15 mouse cellular contexts compared by ENCODE assay signal in the genomic region with DNA sequence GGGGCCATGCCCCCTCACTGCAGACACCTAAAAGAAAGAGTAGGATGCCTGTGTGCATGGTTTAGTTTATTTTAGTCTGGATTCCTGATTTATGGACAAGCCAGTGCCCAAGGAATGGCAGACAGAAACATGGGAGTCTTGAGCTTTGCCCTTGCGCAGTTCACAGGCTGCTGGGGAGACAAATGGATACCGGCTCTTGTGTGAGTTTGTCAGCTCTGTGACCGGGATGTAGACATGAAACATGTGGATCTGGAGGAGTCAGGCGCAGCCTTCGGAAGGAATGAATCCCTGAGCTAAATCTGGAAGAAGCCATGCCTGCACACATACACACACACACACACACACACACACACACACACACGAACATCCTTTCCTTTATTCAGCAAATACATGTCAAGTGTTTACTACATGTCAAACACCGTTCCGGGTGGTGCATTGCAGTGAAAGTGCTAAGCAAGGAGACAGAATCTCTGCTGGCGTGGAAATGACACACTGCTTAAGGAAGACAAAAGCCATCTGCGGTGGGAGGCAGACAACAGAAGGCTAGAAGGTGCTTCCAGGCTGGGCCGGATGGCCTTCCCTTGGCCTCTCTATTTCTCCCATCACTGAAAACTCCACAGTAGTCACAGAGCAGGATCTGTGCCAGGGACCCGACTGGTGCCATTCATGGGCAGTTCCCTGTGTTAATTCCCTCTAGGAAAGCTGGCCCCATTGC.
A peak's percentile ranks its signal among the peaks of the same experiment; 100 is the strongest.
DNase-seq lines count a peak whose midpoint lies in the region; ATAC-seq and TF ChIP-seq lines count a peak whose summit lies in the region.
"Had no signal": no experiment of that assay in that cellular context is flagged by ENCODE, and none has a peak within 500 bp of the region (broad histone marks: within the 10 kb centered on the region; RNA-seq: fewer than 3 reads in every experiment).

No protein-coding gene starts in this region.

- H3K27ac ChIP-seq in hindbrain, postnatal 0 days: peak overlapping the region; percentile 32; the same call in 1 of the 2 replicates
- H3K27ac ChIP-seq in hindbrain, embryonic 12.5 days: no peak overlapping the region
- no peak overlapping the region for H3K27ac ChIP-seq in forebrain, embryonic 16.5 days (ENCODE audit: low read length)
- H3K27ac ChIP-seq: gastrocnemius, adult 2 months; heart, adult 2 months; limb, embryonic 10.5 days; liver, embryonic 13.5 days; midbrain, embryonic 12.5 days had no signal

- peak; percentile 13 to 51 for DNase-seq in cerebellum, postnatal 25 days
- DNase-seq in cerebellum, adult 9-11 months: no peak
- DNase-seq in hindbrain, postnatal 0 days (ENCODE audit: low spot score): peak; percentile 61
- DNase-seq in layer of hippocampus, postnatal 10 days (ENCODE audit: low spot score in 2 of 2): peak; percentile 34 to 49
- no peak for DNase-seq in layer of hippocampus, postnatal 14 days (ENCODE audit: low spot score in 2 of 2)
- no peak for DNase-seq in spleen, adult 12 weeks (ENCODE audit: low spot score)
- DNase-seq: gastrocnemius, adult 2 months; heart, adult 2 months; liver, embryonic 13.5 days; lung, postnatal 14 days; thymus, postnatal 4 days had no signal

- no peak for TF ChIP-seq CTCF in hindbrain, postnatal 0 days (IDR thresholded peaks at IDR 0.05; ENCODE audit: low read depth)

- no peaks in the 10 kb centered on the region for H3K27me3 ChIP-seq in hindbrain, postnatal 0 days (ENCODE audit: insufficient read depth, low read length)
- no peaks in the 10 kb centered on the region for H3K27me3 ChIP-seq in hindbrain, embryonic 12.5 days
- no peaks in the 10 kb centered on the region for H3K27me3 ChIP-seq in forebrain, embryonic 16.5 days (replicated peaks; ENCODE audit: control insufficient read depth, insufficient read depth, low read length)
- H3K27me3 ChIP-seq: liver, embryonic 13.5 days; midbrain, embryonic 12.5 days had no signal

- H3K4me3 ChIP-seq in hindbrain, postnatal 0 days (ENCODE audit: low read length): no peak overlapping the region
- H3K4me3 ChIP-seq in hindbrain, embryonic 12.5 days: no peak overlapping the region
- no peak overlapping the region for H3K4me3 ChIP-seq in forebrain, embryonic 16.5 days (replicated peaks; ENCODE audit: low read length)
- H3K4me3 ChIP-seq: gastrocnemius, adult 2 months; heart, adult 2 months; limb, embryonic 10.5 days; liver, embryonic 13.5 days; midbrain, embryonic 12.5 days had no signal

- H3K4me2 ChIP-seq in hindbrain, postnatal 0 days (ENCODE audit: low read depth, low read length): no peak overlapping the region
- H3K4me2 ChIP-seq in hindbrain, embryonic 12.5 days (replicated peaks): no peak overlapping the region
- no peak overlapping the region for H3K4me2 ChIP-seq in forebrain, embryonic 16.5 days (ENCODE audit: low read length)
- H3K4me2 ChIP-seq: liver, embryonic 13.5 days; midbrain, embryonic 12.5 days had no signal

- H3K9me3 ChIP-seq in hindbrain, postnatal 0 days (ENCODE audit: low read length): no peaks in the 10 kb centered on the region
- H3K9me3 ChIP-seq in hindbrain, embryonic 12.5 days (replicated peaks): no peaks in the 10 kb centered on the region
- H3K9me3 ChIP-seq in forebrain, embryonic 16.5 days (ENCODE audit: control insufficient read depth, low read length): no peaks in the 10 kb centered on the region
- H3K9me3 ChIP-seq: limb, embryonic 10.5 days; liver, embryonic 13.5 days; midbrain, embryonic 12.5 days had no signal

- H3K4me1 ChIP-seq in hindbrain, postnatal 0 days (ENCODE audit: insufficient read depth, low read length): no peaks in the 10 kb centered on the region
- peaks cover 8% of the 10 kb centered on the region; the same call in 1 of the 2 replicates for H3K4me1 ChIP-seq in hindbrain, embryonic 12.5 days
- peaks cover 14% of the 10 kb centered on the region for H3K4me1 ChIP-seq in forebrain, embryonic 16.5 days (replicated peaks; ENCODE audit: control insufficient read depth, insufficient read depth, low read length)

- no peak overlapping the region for H3K9ac ChIP-seq in hindbrain, postnatal 0 days (replicated peaks; ENCODE audit: low read length)
- no peak overlapping the region for H3K9ac ChIP-seq in hindbrain, embryonic 12.5 days
- H3K9ac ChIP-seq in forebrain, embryonic 16.5 days (replicated peaks; ENCODE audit: low read depth, low read length): no peak overlapping the region
- H3K9ac ChIP-seq: liver, embryonic 13.5 days; midbrain, embryonic 12.5 days had no signal

- no peaks in the 10 kb centered on the region for H3K36me3 ChIP-seq in hindbrain, postnatal 0 days (ENCODE audit: insufficient read depth, low read length)
- no peaks in the 10 kb centered on the region for H3K36me3 ChIP-seq in hindbrain, embryonic 12.5 days
- H3K36me3 ChIP-seq in forebrain, embryonic 16.5 days (ENCODE audit: control insufficient read depth, insufficient read depth): no peaks in the 10 kb centered on the region
- H3K36me3 ChIP-seq: limb, embryonic 10.5 days; liver, embryonic 13.5 days; midbrain, embryonic 12.5 days had no signal

- WGBS in hindbrain, postnatal 0 days: 47% methylated on average over 12 of the region's 12 CpGs
- WGBS in hindbrain, embryonic 12.5 days: 76% methylated on average over 12 of the region's 12 CpGs
- WGBS in forebrain, embryonic 16.5 days: 55% methylated on average over 12 of the region's 12 CpGs

- ATAC-seq in hindbrain, postnatal 0 days: peak; percentile 56; the same call in 1 of the 2 replicates
- ATAC-seq in hindbrain, embryonic 12.5 days (ENCODE audit: low FRiP score): no peak
- ATAC-seq in forebrain, embryonic 16.5 days: peak; percentile 80

Comparison
In these comparisons a context has a peak if more than half of its experiments do, and no peak if none do; other contexts are left out.
1. DNase-seq: peak in cerebellum, postnatal 25 days (2 of 2), hindbrain, postnatal 0 days (single experiment) and layer of hippocampus, postnatal 10 days (2 of 2); none in cerebellum, adult 9-11 months (single experiment), layer of hippocampus, postnatal 14 days (0 of 2) and spleen, adult 12 weeks (single experiment).